9 mouse cellular contexts compared by ENCODE assay signal in the genomic region with DNA sequence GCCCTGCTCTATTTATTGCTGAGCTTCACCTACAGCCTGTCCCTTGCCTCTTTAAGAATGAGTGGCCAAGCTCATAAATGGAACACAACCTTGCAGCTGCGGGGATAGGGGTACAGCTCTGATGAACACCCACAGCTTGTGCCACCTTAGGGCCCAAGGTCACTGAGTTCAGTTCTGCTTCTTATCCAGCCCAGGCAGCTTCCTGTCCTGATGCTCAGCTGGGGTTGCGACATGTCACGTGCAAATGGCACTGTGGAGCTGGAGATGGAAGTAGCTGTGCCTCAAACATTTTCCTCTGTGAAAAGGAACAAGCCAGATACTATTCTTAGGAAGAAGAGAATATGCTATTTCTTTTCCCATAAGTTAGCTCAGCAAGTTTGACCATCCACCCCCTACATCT. TPM values are rescaled to one million over a fixed set of nuclear protein-coding genes. Genes with fewer than 3 reads are reported as not detected.
DNase-seq lines count a peak whose midpoint lies in the region; ATAC-seq and TF ChIP-seq lines count a peak whose summit lies in the region.
"Had no signal": no experiment of that assay in that cellular context is flagged by ENCODE, and none has a peak within 500 bp of the region (broad histone marks: within the 10 kb centered on the region; RNA-seq: fewer than 3 reads in every experiment).

No protein-coding gene starts in this region.

- WGBS in lung, embryonic 14.5 days: 80% methylated on average over 3 of the region's 3 CpGs
- 66% methylated on average over 3 of the region's 3 CpGs for WGBS in liver, adult 2 months
- 91% methylated on average over 3 of the region's 3 CpGs for WGBS in forebrain, embryonic 13.5 days

- H3K4me1 ChIP-seq in lung, embryonic 14.5 days (ENCODE audit: insufficient read depth): peaks cover 23% of the 10 kb centered on the region
- H3K4me1 ChIP-seq in liver, adult 2 months (ENCODE audit: control insufficient read depth, insufficient read depth, low read length): no peaks in the 10 kb centered on the region
- no peaks in the 10 kb centered on the region for H3K4me1 ChIP-seq in forebrain, embryonic 13.5 days

- H3K9me3 ChIP-seq in lung, embryonic 14.5 days (ENCODE audit: low read depth, low read length): no peaks in the 10 kb centered on the region
- H3K9me3 ChIP-seq in forebrain, embryonic 13.5 days (replicated peaks): no peaks in the 10 kb centered on the region
- H3K9me3 ChIP-seq: embryonic facial prominence, embryonic 12.5 days had no signal

- H3K9ac ChIP-seq in lung, embryonic 14.5 days: no peak overlapping the region
- no peak overlapping the region for H3K9ac ChIP-seq in liver, adult 2 months (ENCODE audit: low read depth, low read length)
- H3K9ac ChIP-seq in forebrain, embryonic 13.5 days: no peak overlapping the region
- H3K9ac ChIP-seq: embryonic facial prominence, embryonic 12.5 days had no signal

- peaks cover 4% of the 10 kb centered on the region; the same call in 1 of the 2 replicates for H3K36me3 ChIP-seq in lung, embryonic 14.5 days (ENCODE audit: insufficient read depth)
- no peaks in the 10 kb centered on the region for H3K36me3 ChIP-seq in liver, adult 2 months (ENCODE audit: control insufficient read depth, insufficient read depth, low read length)
- H3K36me3 ChIP-seq in splenic B cell, adult 2 months (ENCODE audit: control insufficient read depth, insufficient read depth, low read length, poor library complexity, severe bottlenecking): peaks cover 5% of the 10 kb centered on the region; the same call in 1 of the 2 replicates
- H3K36me3 ChIP-seq in forebrain, embryonic 13.5 days (ENCODE audit: poor library complexity, severe bottlenecking): no peaks in the 10 kb centered on the region
- H3K36me3 ChIP-seq: embryonic facial prominence, embryonic 12.5 days had no signal

- no peaks in the 10 kb centered on the region for H3K27me3 ChIP-seq in lung, embryonic 14.5 days (ENCODE audit: insufficient read depth, low read length)
- no peaks in the 10 kb centered on the region for H3K27me3 ChIP-seq in liver, adult 2 months (ENCODE audit: control insufficient read depth, insufficient read depth, low read length)
- no peaks in the 10 kb centered on the region for H3K27me3 ChIP-seq in splenic B cell, adult 2 months (ENCODE audit: control insufficient read depth, insufficient read depth, low read length, poor library complexity, severe bottlenecking)
- H3K27me3 ChIP-seq in forebrain, embryonic 13.5 days: no peaks in the 10 kb centered on the region
- H3K27me3 ChIP-seq: embryonic facial prominence, embryonic 12.5 days had no signal

- DNase-seq in adrenal gland, postnatal 14 days: peak; percentile 38
- no peak for DNase-seq in adrenal gland, postnatal 25 days
- no peak for DNase-seq in lung, embryonic 14.5 days
- no peak for DNase-seq in lung, postnatal 25 days (ENCODE audit: low spot score)
- peak; percentile 36 for DNase-seq in liver, adult 2 months (ENCODE audit: extremely low read depth, low read depth, low spot score)
- peak; percentile 20 for DNase-seq in splenic B cell, adult 2 months (ENCODE audit: low read depth, low spot score)
- DNase-seq in cerebellum, postnatal 14 days: no peak

- TF ChIP-seq POLR2A in liver, adult 2 months (IDR thresholded peaks at IDR 0.05; ENCODE audit: extremely low read depth, insufficient read depth, low read length): no peak

- TF ChIP-seq CTCF in lung, embryonic 14.5 days (IDR thresholded peaks at IDR 0.05; ENCODE audit: low read depth): no peak
- no peak for TF ChIP-seq CTCF in liver, adult 2 months (IDR thresholded peaks at IDR 0.05; ENCODE audit: low read depth, low read length)

- ATAC-seq in lung, embryonic 14.5 days (ENCODE audit: insufficient read depth): no peak
- ATAC-seq in forebrain, embryonic 13.5 days: no peak

- no peak overlapping the region for H3K4me2 ChIP-seq in lung, embryonic 14.5 days
- H3K4me2 ChIP-seq in forebrain, embryonic 13.5 days: no peak overlapping the region
- H3K4me2 ChIP-seq: embryonic facial prominence, embryonic 12.5 days had no signal

- H3K4me3 ChIP-seq in lung, embryonic 14.5 days (ENCODE audit: low read depth, low read length): no peak overlapping the region
- no peak overlapping the region for H3K4me3 ChIP-seq in liver, adult 2 months (ENCODE audit: insufficient read depth, low read depth, low read length)
- no peak overlapping the region for H3K4me3 ChIP-seq in forebrain, embryonic 13.5 days
- H3K4me3 ChIP-seq: embryonic facial prominence, embryonic 12.5 days had no signal

- H3K79me2 ChIP-seq in liver, adult 2 months (ENCODE audit: control insufficient read depth, insufficient read depth, low read length): no peaks in the 10 kb centered on the region

- peak overlapping the region; percentile 1; the same call in 1 of the 2 replicates for H3K27ac ChIP-seq in lung, embryonic 14.5 days (ENCODE audit: low read depth)
- no peak overlapping the region for H3K27ac ChIP-seq in liver, adult 2 months (replicated peaks; ENCODE audit: insufficient read depth, low read depth, low read length)
- no peak overlapping the region for H3K27ac ChIP-seq in forebrain, embryonic 13.5 days
- H3K27ac ChIP-seq: embryonic facial prominence, embryonic 12.5 days had no signal

RNA-seq across cellular contexts. Expression of a gene that starts 54.5 kb away (rescaled TPM):
- total RNA-seq in adrenal gland, postnatal 14 days (2021): 34.2 and 48.1 TPM in 2 replicates
- 35.4 and 48.9 TPM in 2 replicates for total RNA-seq in adrenal gland, postnatal 25 days (2021)
- polyA plus RNA-seq in lung, embryonic 14.5 days (2014; fragmentation: Nextera tagmentation; extraction: Ambion mirVana): 60.7 and 62.9 TPM in 2 replicates
- 5.4 and 7.4 TPM in 2 replicates for total RNA-seq in liver, adult 2 months (2014; rRNA removed)
- 2.7 and 2.9 TPM in 2 replicates for polyA plus RNA-seq in liver, adult 2 months (2012; rRNA removed)
- polyA plus RNA-seq in forebrain, embryonic 13.5 days (2015; fragmentation: Nextera tagmentation; extraction: Ambion mirVana): 9.8 and 11.3 TPM in 2 replicates

Comparison
In these comparisons a context has a peak if more than half of its experiments do, and no peak if none do; other contexts are left out.
1. DNase-seq: peak in adrenal gland, postnatal 14 days (single experiment), liver, adult 2 months (single experiment) and splenic B cell, adult 2 months (single experiment); none in adrenal gland, postnatal 25 days (single experiment), lung, embryonic 14.5 days (single experiment), lung, postnatal 25 days (single experiment) and cerebellum, postnatal 14 days (0 of 2).